In genomic region chr4:57798286-57799018, GRCm38 (mm10) we compare ENCODE assay signal across 7 mouse cellular contexts.
DNase-seq lines count a peak whose midpoint lies in the region; ATAC-seq and TF ChIP-seq lines count a peak whose summit lies in the region.

No protein-coding gene starts in this region.

- 24% methylated on average over 10 of the region's 10 CpGs for WGBS in intestine, postnatal 0 days
- 39% methylated on average over 10 of the region's 10 CpGs for WGBS in stomach, embryonic 14.5 days

- no peak for TF ChIP-seq CTCF in testis, adult 2 months (IDR thresholded peaks at IDR 0.05; ENCODE audit: control insufficient read depth, insufficient read depth, insufficient replicate concordance, low read depth, low read length)
- no peak for TF ChIP-seq CTCF in intestine, postnatal 0 days (IDR thresholded peaks at IDR 0.05; ENCODE audit: low read depth)

- no peaks in the 10 kb centered on the region for H3K36me3 ChIP-seq in testis, adult 2 months (ENCODE audit: control insufficient read depth, insufficient read depth, low read length)
- H3K36me3 ChIP-seq in intestine, postnatal 0 days (ENCODE audit: control insufficient read depth, insufficient read depth), result no peaks in the 10 kb centered on the region
- no peaks in the 10 kb centered on the region for H3K36me3 ChIP-seq in stomach, embryonic 14.5 days (ENCODE audit: control insufficient read depth, insufficient read depth, low read length)

- peaks cover 2% of the 10 kb centered on the region; the same call in 1 of the 2 replicates for H3K4me1 ChIP-seq in testis, adult 2 months (ENCODE audit: control insufficient read depth, insufficient read depth, low read length)
- H3K4me1 ChIP-seq in intestine, postnatal 0 days (replicated peaks; ENCODE audit: control insufficient read depth, insufficient read depth, low read length), result no peaks in the 10 kb centered on the region
- H3K4me1 ChIP-seq in stomach, embryonic 14.5 days (ENCODE audit: control insufficient read depth, insufficient read depth, low read length), result peaks cover 7% of the 10 kb centered on the region; the same call in 1 of the 2 replicates

- no peak overlapping the region for H3K4me2 ChIP-seq in intestine, postnatal 0 days (replicated peaks; ENCODE audit: low read depth)
- H3K4me2 ChIP-seq in stomach, embryonic 14.5 days (replicated peaks; ENCODE audit: low read depth, low read length), result no peak overlapping the region

- H3K9ac ChIP-seq in intestine, postnatal 0 days (ENCODE audit: low read depth, low read length), result no peak overlapping the region
- no peak overlapping the region for H3K9ac ChIP-seq in stomach, embryonic 14.5 days (replicated peaks; ENCODE audit: low read depth, low read length)

- no peaks in the 10 kb centered on the region for H3K9me3 ChIP-seq in intestine, postnatal 0 days (ENCODE audit: control insufficient read depth)
- no peaks in the 10 kb centered on the region for H3K9me3 ChIP-seq in stomach, embryonic 14.5 days (ENCODE audit: control insufficient read depth, low read depth, low read length)

- peak overlapping the region; percentile 36; the same call in 1 of the 2 replicates for H3K27ac ChIP-seq in testis, adult 2 months (ENCODE audit: control insufficient read depth, insufficient read depth, low read depth, low read length)
- no peak overlapping the region for H3K27ac ChIP-seq in intestine, postnatal 0 days (ENCODE audit: low read depth, low read length)
- H3K27ac ChIP-seq in stomach, embryonic 14.5 days (ENCODE audit: low read length), result no peak overlapping the region

- H3K4me3 ChIP-seq in testis, adult 2 months (ENCODE audit: control insufficient read depth, low read depth, low read length), result no peak overlapping the region
- H3K4me3 ChIP-seq in intestine, postnatal 0 days (ENCODE audit: low read depth, low read length), result no peak overlapping the region
- no peak overlapping the region for H3K4me3 ChIP-seq in stomach, embryonic 14.5 days (ENCODE audit: low read depth, low read length)

- no peak for TF ChIP-seq POLR2A in testis, adult 2 months (IDR thresholded peaks at IDR 0.05; ENCODE audit: control insufficient read depth, low read depth, low read length)

- peak; percentile 53 for ATAC-seq in intestine, postnatal 0 days
- peak; percentile 83 for ATAC-seq in stomach, embryonic 14.5 days (ENCODE audit: insufficient number of reproducible peaks, insufficient read depth, low FRiP score, low read depth)

- no peak for DNase-seq in testis, postnatal 14 days (ENCODE audit: low spot score)
- DNase-seq in c-Kit-positive CD71-positive TER-119-positive erythroid progenitor cells, embryonic 14.5 days (ENCODE audit: low spot score), result peak; percentile 51
- DNase-seq in left cerebral cortex, postnatal 14 days (ENCODE audit: low spot score in 2 of 2), result no peak
- no peak for DNase-seq in ovary, postnatal 36 days (ENCODE audit: low spot score)

- intact Hi-C loops in left cerebral cortex, postnatal 14 days (cut with DNase I), result no loop called here

- no peaks in the 10 kb centered on the region for H3K27me3 ChIP-seq in testis, adult 2 months (ENCODE audit: control insufficient read depth, insufficient read depth, low read length)
- H3K27me3 ChIP-seq in intestine, postnatal 0 days (replicated peaks; ENCODE audit: control insufficient read depth, insufficient read depth, low read length), result no peaks in the 10 kb centered on the region
- H3K27me3 ChIP-seq in stomach, embryonic 14.5 days (ENCODE audit: control insufficient read depth, insufficient read depth, low read length), result no peaks in the 10 kb centered on the region
